Mouse (Mus musculus): ENCODE data around the gene Med16. TPM values are rescaled to one million over a fixed set of nuclear protein-coding genes. Genes with fewer than 3 reads are reported as not detected.
A peak's percentile ranks its signal among the peaks of the same experiment; 100 is the strongest.

The Med16 gene
- polyA plus RNA-seq, 1 experiment from 2014 or later = 48.2 TPM

DNA sequence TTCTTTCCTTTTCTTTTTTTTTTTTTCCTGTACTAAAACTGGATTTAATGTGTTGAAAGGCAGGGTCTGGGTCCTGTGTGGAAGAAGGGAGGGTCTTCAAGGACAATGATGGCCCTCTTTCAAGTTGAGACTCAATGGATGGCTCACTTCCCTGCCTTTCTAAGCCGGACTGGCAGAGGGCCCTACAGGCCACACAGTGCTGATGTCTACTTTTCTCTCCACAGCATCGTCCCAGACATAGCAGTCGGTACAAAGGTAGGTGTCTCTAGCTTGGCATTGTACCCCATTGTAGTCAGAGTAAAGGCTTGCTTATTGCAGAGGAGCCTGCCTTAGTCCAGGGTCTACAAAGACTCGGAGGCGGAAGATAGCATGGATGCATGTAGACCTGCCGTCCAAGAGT is 52.4 kb downstream of the Med16 start:
- peak overlapping the region; percentile 76 for H3K4me2 ChIP-seq (ENCODE audit: low read length)
- H3K4me3 ChIP-seq (ENCODE audit: low read length) = peak overlapping the region; percentile 93
- H3K27ac ChIP-seq (ENCODE audit: low read depth, low read length) = peak overlapping the region; percentile 13; the same call in 1 of the 2 replicates
- H3K9ac ChIP-seq (ENCODE audit: low read depth, low read length) = peak overlapping the region; percentile 97
- no peaks in the 10 kb centered on the region for H3K27me3 ChIP-seq (replicated peaks; ENCODE audit: control insufficient read depth, insufficient read depth, low read length)
- no peaks in the 10 kb centered on the region for H3K9me3 ChIP-seq (ENCODE audit: control insufficient read depth, low read length)
- ATAC-seq = no peak
- peaks cover 61% of the 10 kb centered on the region for H3K4me1 ChIP-seq (ENCODE audit: control insufficient read depth, insufficient read depth, low read depth, low read length)
- peaks cover 22% of the 10 kb centered on the region for H3K36me3 ChIP-seq (ENCODE audit: control insufficient read depth, insufficient read depth, low read length)
- 32% methylated on average over 6 of the region's 6 CpGs for WGBS

DNA sequence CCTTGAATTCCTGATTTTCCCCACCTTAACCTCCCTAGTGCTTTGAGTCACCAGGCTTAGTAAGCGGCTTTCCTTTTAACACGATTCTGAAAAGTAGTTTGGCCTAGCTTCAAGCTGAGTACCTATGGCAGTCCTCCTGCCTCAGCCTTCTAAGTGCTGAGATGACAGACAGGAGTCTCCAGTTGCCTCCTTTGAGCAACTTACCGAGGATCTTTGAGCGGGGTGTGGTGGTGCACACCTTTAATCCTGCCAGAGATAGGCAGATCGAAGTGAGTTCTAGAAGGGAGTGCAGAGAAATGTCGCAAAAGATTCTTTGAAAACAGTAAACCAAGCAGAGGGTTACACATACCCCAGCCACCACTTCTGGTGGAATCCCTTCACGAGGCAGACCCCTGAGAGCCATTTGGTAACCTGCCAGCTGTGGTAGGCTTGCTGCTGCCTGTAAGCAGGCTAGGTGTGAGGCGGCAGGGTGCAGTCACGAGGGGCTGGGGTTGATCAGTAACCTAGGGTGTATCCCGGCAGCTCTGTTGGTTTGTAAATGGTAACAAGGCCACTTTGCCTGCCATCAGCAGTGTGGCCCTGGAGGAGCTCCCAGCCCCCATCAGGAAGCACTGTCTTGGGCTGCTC is 53.1 kb downstream of the Med16 start:
- Histone ChIP-seq H3K4me3 (ENCODE audit: low read length) (peak overlapping the region; percentile 93), H3K9ac (ENCODE audit: low read depth, low read length) (peak overlapping the region; percentile 97), H3K4me1 (ENCODE audit: control insufficient read depth, insufficient read depth, low read depth, low read length) (peaks cover 61% of the 10 kb centered on the region), H3K36me3 (ENCODE audit: control insufficient read depth, insufficient read depth, low read length) (peaks cover 16% of the 10 kb centered on the region), H3K4me2 (ENCODE audit: low read length) (peak overlapping the region; percentile 76), H3K27ac (ENCODE audit: low read depth, low read length) (peak overlapping the region; percentile 100), H3K9me3 (ENCODE audit: control insufficient read depth, low read length) (no peaks in the 10 kb centered on the region), H3K27me3 (replicated peaks; ENCODE audit: control insufficient read depth, insufficient read depth, low read length) (no peaks in the 10 kb centered on the region)
- 2% methylated on average over 10 of the region's 10 CpGs for WGBS
- no peak for ATAC-seq

DNA sequence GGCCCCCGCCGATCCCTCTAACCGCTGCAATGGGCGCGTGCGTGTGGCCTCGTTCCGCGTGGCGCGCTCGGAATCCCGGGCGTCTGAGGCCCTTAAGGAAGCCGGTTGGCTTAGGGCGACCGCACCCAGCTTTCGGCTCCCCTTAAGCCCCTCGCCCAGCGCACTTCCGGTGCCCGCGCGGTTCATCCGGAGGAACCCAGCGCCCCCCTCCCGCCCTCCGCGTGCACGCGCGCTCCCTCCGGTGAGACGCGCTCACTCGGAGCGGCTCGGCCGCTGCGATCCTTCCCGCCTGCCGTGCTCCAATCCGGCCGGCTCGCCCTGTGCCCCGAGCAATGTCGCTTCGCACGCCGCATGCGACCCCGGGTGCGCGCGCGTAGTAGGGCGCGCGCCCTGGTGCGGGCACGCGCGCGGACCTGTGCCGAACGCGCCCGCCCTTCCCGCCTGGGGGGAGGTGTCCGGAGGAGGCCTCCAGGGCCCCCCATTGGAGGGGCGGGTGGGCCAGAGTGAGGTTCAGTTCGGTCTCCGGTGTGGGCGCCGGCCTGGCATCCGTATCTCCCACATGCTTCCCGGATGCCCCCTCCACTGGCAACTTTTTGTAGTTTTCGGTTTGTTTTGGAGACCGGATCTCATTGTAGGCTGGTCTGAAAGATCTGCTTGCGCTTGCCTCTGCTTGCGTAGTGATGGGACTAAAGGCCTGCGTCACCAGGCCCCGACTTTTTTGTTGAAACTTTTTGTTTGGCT is 53.8 kb downstream of the Med16 start:
- Histone ChIP-seq H3K9ac (ENCODE audit: low read depth, low read length) (peak overlapping the region; percentile 97), H3K4me2 (ENCODE audit: low read length) (peak overlapping the region; percentile 76), H3K36me3 (ENCODE audit: control insufficient read depth, insufficient read depth, low read length) (peaks cover 9% of the 10 kb centered on the region), H3K27ac (ENCODE audit: low read depth, low read length) (peak overlapping the region; percentile 100), H3K4me1 (ENCODE audit: control insufficient read depth, insufficient read depth, low read depth, low read length) (peaks cover 61% of the 10 kb centered on the region), H3K9me3 (ENCODE audit: control insufficient read depth, low read length) (no peaks in the 10 kb centered on the region), H3K27me3 (replicated peaks; ENCODE audit: control insufficient read depth, insufficient read depth, low read length) (no peaks in the 10 kb centered on the region), H3K4me3 (ENCODE audit: low read length) (peak overlapping the region; percentile 93)
- WGBS = under 1% methylated on average over 82 of the region's 83 CpGs
- ATAC-seq = peak; percentile 6

DNA sequence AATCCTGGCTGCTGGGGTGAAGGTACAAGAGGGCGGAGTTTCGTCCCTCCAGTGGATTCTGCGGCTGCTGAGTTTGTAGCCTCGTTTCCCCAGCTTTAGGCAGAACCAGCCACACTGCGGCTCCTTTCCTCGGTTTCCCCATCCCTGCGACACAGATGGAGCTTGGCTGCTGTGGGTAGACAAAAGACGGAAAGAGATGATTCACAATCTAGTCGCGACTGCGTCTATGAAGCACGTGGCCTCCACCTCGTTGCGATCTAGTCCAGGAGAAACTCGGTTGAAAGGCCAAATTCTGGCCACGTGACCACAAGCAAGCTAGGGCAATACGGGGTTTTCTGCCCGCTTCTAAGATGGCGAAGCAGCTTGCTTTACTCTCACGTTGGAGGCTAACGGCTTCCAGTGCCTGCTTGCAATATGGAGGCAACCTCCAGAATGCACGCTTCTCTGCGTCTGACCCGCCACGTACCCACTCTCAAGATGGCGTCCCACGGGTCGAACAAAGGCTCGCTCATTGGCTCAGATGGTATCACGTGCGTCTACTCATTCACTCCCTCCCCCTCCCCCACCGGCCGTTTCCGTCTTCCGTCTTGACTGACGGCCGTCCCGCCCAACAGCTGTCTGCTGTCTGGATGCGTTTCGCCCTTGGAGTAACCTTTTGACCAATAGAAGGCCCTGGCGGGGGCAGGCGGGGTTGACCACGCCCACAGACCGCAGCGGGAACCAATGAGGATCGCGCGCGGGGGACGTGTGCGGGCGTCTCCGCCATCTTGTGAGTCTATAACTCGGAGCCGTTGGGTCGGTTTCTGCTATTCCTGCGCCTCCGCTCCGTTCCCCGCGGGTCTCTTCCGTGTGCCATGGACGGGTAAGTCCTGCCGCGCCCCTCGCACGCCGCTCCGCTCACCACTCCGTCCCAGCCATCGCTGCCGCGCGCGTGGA is 54.6 kb downstream of the Med16 start, which contains the start of gene Ptbp1:
Ptbp1 (plus strand) TSS at position 568 of the 936 bp plus-strand sequence.
- H3K9ac ChIP-seq (ENCODE audit: low read depth, low read length) = peak within 1 kb of the TSS; percentile 97

DNA sequence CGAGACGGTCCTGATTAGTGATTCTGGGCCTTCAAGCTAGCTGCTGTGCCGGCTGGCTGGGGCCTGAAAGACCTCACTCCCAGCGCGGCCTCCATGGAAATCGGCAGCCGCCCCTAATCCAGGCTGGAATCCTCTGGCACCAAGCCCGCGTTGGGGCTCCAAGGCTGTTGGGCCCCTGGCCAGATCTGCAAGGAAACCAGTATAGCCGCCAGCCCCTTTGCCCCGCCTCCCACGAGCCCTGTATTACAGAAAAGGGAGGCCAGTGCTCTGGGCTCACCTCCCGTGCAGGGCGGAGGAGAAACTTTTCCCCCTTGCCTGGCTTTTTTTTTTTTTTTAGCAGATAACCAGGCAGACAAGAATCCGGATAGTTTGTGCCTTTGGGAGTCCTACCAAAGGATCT is 55.3 kb downstream of the Med16 start:
- Histone ChIP-seq H3K4me2 (ENCODE audit: low read length) (peak overlapping the region; percentile 55), H3K4me3 (ENCODE audit: low read length) (peak overlapping the region; percentile 93), H3K9ac (ENCODE audit: low read depth, low read length) (peak overlapping the region; percentile 68), H3K36me3 (ENCODE audit: control insufficient read depth, insufficient read depth, low read length) (no peaks in the 10 kb centered on the region), H3K9me3 (ENCODE audit: control insufficient read depth, low read length) (no peaks in the 10 kb centered on the region), H3K27me3 (replicated peaks; ENCODE audit: control insufficient read depth, insufficient read depth, low read length) (no peaks in the 10 kb centered on the region), H3K4me1 (ENCODE audit: control insufficient read depth, insufficient read depth, low read depth, low read length) (peaks cover 47% of the 10 kb centered on the region), H3K27ac (ENCODE audit: low read depth, low read length) (peak overlapping the region; percentile 99)
- under 1% methylated on average over 15 of the region's 15 CpGs for WGBS
- ATAC-seq = peak; percentile 43

More for the DNA sequence above, 54.6 kb downstream of the Med16 start, which contains the start of gene Ptbp1:
- Histone ChIP-seq H3K4me3 (ENCODE audit: low read length) (peak within 1 kb of the TSS; percentile 93), H3K36me3 (ENCODE audit: control insufficient read depth, insufficient read depth, low read length) (peaks cover under 1% of the 10 kb centered on the region), H3K27me3 (replicated peaks; ENCODE audit: control insufficient read depth, insufficient read depth, low read length) (no peaks in the 10 kb centered on the region), H3K4me1 (ENCODE audit: control insufficient read depth, insufficient read depth, low read depth, low read length) (peaks cover 54% of the 10 kb centered on the region), H3K9me3 (ENCODE audit: control insufficient read depth, low read length) (no peaks in the 10 kb centered on the region), H3K27ac (ENCODE audit: low read depth, low read length) (peak within 1 kb of the TSS; percentile 100), H3K4me2 (ENCODE audit: low read length) (peak within 1 kb of the TSS; percentile 76)
- ATAC-seq = peak; percentile 95
- WGBS = under 1% methylated on average over 74 of the region's 75 CpGs

DNA sequence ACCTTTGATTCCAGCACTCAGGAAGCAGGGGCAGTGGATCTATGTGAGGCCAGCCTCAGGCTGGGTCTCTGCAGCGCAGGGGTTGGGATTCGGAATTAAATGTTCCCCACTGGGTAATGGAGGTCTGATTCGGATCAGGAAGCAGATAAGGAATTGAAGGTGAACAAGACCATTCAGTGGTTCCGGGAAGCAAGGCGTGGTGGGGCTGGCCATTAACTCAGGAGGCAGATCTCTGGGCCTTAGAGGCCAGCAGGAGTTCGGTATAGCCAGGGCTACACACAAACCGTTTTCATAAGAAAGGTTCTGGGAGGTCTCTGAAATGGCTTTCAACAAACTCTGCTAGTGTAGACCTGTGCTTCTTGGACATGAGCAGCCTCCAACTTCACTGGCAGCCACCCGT is 55.9 kb downstream of the Med16 start:
- peak overlapping the region; percentile 55 for H3K4me2 ChIP-seq (ENCODE audit: low read length)
- peaks cover 42% of the 10 kb centered on the region for H3K4me1 ChIP-seq (ENCODE audit: control insufficient read depth, insufficient read depth, low read depth, low read length)
- H3K9ac ChIP-seq (ENCODE audit: low read depth, low read length) = peak overlapping the region; percentile 68
- peak overlapping the region; percentile 99 for H3K27ac ChIP-seq (ENCODE audit: low read depth, low read length)
- no peaks in the 10 kb centered on the region for H3K27me3 ChIP-seq (replicated peaks; ENCODE audit: control insufficient read depth, insufficient read depth, low read length)
- H3K36me3 ChIP-seq (ENCODE audit: control insufficient read depth, insufficient read depth, low read length) = no peaks in the 10 kb centered on the region
- peak overlapping the region; percentile 93 for H3K4me3 ChIP-seq (ENCODE audit: low read length)
- 14% methylated on average over 8 of the region's 8 CpGs for WGBS
- ATAC-seq = no peak
- no peaks in the 10 kb centered on the region for H3K9me3 ChIP-seq (ENCODE audit: control insufficient read depth, low read length)

DNA sequence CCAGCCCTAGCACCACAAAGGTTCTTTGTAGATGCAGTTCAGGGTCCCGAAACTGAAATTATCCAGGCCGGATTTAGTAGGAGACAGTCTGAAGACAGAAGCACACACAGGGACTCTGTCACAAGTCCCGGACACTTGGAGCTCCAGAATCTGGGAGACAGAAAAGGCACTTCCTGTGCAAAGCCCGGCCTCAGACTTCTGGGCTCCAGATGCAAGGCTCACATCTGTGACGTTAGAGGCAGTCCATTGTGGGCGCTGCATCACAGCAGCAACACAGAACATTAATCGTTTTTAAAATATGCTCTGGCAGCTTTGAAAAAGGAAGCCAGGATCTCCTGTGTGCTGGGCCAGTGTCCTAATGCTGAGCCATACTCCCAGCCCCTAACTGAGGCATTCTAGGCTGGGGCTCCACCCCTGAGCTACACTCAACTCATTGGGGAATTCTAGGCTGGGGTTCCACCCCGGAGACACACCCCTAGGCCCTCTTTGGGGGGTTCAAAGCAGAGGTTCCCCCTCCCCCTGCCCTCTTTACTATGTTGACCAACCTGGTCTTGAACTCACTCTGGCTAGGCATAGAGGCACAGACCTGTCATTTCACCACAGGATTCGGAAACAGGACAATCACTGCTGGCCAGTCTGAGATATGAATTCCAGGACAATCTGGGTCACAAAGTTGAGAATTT is 56.5 kb downstream of the Med16 start:
- Histone ChIP-seq H3K27me3 (replicated peaks; ENCODE audit: control insufficient read depth, insufficient read depth, low read length) (no peaks in the 10 kb centered on the region), H3K36me3 (ENCODE audit: control insufficient read depth, insufficient read depth, low read length) (no peaks in the 10 kb centered on the region), H3K9ac (ENCODE audit: low read depth, low read length) (peak overlapping the region; percentile 68), H3K27ac (ENCODE audit: low read depth, low read length) (peak overlapping the region; percentile 99), H3K4me1 (ENCODE audit: control insufficient read depth, insufficient read depth, low read depth, low read length) (peaks cover 36% of the 10 kb centered on the region), H3K4me3 (ENCODE audit: low read length) (peak overlapping the region; percentile 93), H3K4me2 (ENCODE audit: low read length) (peak overlapping the region; percentile 55), H3K9me3 (ENCODE audit: control insufficient read depth, low read length) (no peaks in the 10 kb centered on the region)
- no peak for ATAC-seq
- WGBS = 53% methylated on average over 9 of the region's 9 CpGs

DNA sequence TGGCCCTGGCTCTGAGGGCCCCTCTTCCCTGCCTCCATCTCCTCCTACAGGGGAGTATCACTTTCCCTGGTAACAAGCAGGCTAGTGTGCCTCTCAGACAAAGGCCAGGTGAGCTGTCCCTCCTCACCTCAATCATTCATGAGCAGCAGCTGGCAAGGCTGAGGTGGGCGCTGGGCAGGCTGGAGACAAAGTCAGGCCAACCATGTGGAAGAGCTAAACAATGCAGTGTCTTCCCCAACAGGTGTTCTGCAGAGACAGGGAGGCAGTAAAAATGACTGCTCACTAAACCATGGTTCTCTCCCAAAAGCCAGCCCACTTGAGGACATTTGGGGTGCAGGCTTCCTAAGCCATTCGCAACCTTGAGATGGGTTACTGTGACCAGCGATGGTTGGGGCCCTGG is 57.1 kb downstream of the Med16 start:
- no peaks in the 10 kb centered on the region for H3K9me3 ChIP-seq (ENCODE audit: control insufficient read depth, low read length)
- peak overlapping the region; percentile 99 for H3K27ac ChIP-seq (ENCODE audit: low read depth, low read length)
- peaks cover 30% of the 10 kb centered on the region for H3K4me1 ChIP-seq (ENCODE audit: control insufficient read depth, insufficient read depth, low read depth, low read length)
- no peak for ATAC-seq
- 82% methylated on average over 3 of the region's 3 CpGs for WGBS
- no peaks in the 10 kb centered on the region for H3K36me3 ChIP-seq (ENCODE audit: control insufficient read depth, insufficient read depth, low read length)
- H3K4me2 ChIP-seq (ENCODE audit: low read length) = 0 out of 2 replicates have a peak overlapping the region, but pooled peaks have one; percentile 1
- peak overlapping the region; percentile 68 for H3K9ac ChIP-seq (ENCODE audit: low read depth, low read length)
- no peaks in the 10 kb centered on the region for H3K27me3 ChIP-seq (replicated peaks; ENCODE audit: control insufficient read depth, insufficient read depth, low read length)
- no peak overlapping the region for H3K4me3 ChIP-seq (ENCODE audit: low read length)
